Mouse (Mus musculus) stomach, postnatal 0 days (tissue): ENCODE data around the gene Pex16.

ENCODE experiments used
- CTCF ChIP-seq: IDR thresholded peaks from 2 replicates; pipeline ENCODE4 v1.5.1; 2016; ENCODE audit warnings: antibody characterized with exemption, low read depth, mild to moderate bottlenecking, moderate library complexity
- EP300 ChIP-seq: optimal IDR thresholded peaks from 2 replicates; pipeline ENCODE3; 2016; ENCODE audit warnings: antibody characterized with exemption

DNA sequence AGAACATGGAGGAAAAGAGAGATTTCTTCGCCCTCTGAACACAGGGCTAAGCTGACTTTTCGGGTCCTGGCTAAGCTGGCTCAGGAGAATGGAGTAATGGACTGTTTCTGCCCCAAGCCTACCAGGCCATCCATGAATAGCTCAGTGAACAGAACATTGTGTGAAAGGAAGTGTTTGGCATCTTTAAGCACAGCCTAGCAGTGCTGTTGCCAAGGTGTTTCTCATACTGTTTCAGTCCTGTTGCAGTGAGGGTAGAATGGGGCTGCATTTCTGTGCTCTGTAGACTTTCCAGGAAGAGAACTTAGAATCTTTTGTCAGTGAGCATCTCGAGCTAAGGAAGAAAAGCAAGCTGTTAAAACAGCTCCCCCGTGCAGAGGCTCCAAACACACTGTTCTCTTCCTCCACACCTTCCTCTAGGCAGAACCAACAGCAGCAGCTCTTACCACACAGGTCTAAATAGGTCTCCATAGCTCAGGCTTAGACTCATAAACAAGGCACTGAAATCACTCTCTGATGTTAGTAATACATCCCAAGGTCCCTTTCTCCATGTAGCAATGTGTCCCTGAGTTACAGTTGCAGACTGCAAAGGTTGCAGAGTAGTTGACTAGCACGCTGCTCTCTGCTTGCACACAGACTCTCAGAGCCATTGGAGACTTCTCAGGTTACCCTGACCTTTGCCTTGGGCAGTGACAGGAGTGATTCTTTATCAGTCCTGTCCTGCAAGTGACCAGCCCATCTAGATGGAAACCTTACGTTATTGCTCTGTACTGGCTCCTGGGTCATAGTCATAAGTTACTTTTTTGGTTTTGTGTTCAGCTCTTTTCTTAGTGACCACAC is 24.7 kb upstream of the Pex16 start:
- no peak for TF ChIP-seq CTCF
- TF ChIP-seq EP300: no peak
